Mouse (Mus musculus) cortical plate, adult 2 months (tissue): Measurements from ENCODE around the gene Lyrm7. TPM values are rescaled to one million over a fixed set of nuclear protein-coding genes. Genes with fewer than 3 reads are reported as not detected.

ENCODE experiments used
- H3K27ac ChIP-seq: fragments of 200-500 bp; 2 replicates; pipeline ENCODE4 v1.5.1; 2012; ENCODE audit warnings: low read length, control low read depth, inconsistent platforms; ENCODE audit not compliant: insufficient read depth
- H3K4me1 ChIP-seq: fragments of 200-500 bp; 2 replicates; pipeline ENCODE4 v1.6.1; 2011; ENCODE audit warnings: low read length; ENCODE audit not compliant: control insufficient read depth, insufficient read depth
- H3K4me3 ChIP-seq: fragments of 200-500 bp; 2 replicates; pipeline ENCODE4 v1.5.1; 2011; ENCODE audit warnings: mild to moderate bottlenecking, low read length, control low read depth; ENCODE audit not compliant: insufficient read depth
- CTCF ChIP-seq: fragments of 200-500 bp; IDR thresholded peaks from 2 replicates; pipeline ENCODE4 v1.5.1; 2011; ENCODE audit warnings: mild to moderate bottlenecking, control low read depth, low read length; ENCODE audit not compliant: insufficient read depth; ENCODE audit errors: extremely low read depth
- POLR2A ChIP-seq: fragments of 200-500 bp; IDR thresholded peaks from 2 replicates; pipeline ENCODE4 v1.6.1; 2011; ENCODE audit warnings: mild to moderate bottlenecking, low read length, control low read depth; ENCODE audit not compliant: insufficient read depth; ENCODE audit errors: extremely low read depth
- polyA plus RNA-seq: library from polyadenylated mRNA; depleted of rRNA; stranded (reverse); fragments of >200 nt; gene quantifications from 2 replicates; pipeline ENCODE4 v1.2.3, GENCODE M21; 2012

Lyrm7 gene
- polyA plus RNA-seq, 1 experiment = 25.1 TPM

- peaks cover 4% of the 10 kb centered on the region; the same call in 1 of the 2 replicates for H3K4me1 ChIP-seq
- no peak overlapping the region for H3K27ac ChIP-seq
- TF ChIP-seq CTCF = no peak
- TF ChIP-seq POLR2A = no peak
- H3K4me3 ChIP-seq = no peak overlapping the region
Measured at GRCm38 (mm10) chr11:54809582-54809981, 51.1 kb downstream of the Lyrm7 start.

DNA sequence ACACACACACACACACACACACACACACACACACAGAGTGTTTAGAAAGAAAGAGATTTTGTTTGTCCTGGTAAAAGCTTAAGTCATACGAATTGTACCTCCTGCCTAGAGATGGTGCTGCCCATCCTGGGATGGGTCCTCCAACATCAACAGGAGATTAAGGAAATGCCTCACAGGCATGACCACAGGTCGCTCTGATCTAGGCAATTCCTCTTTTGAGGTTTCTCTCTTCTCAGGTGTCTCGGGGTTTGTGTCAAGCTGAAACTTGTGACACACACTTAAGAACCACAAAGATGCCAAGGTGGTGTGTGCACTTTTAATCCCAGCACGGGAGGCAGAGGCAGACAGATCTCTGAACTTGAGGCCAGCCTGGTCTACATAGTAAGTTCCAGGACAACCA is 52.5 kb downstream of the Lyrm7 start:
- peaks cover 4% of the 10 kb centered on the region; the same call in 1 of the 2 replicates for H3K4me1 ChIP-seq
- no peak overlapping the region for H3K4me3 ChIP-seq
- H3K27ac ChIP-seq = no peak overlapping the region
- TF ChIP-seq POLR2A = no peak
- no peak for TF ChIP-seq CTCF

DNA sequence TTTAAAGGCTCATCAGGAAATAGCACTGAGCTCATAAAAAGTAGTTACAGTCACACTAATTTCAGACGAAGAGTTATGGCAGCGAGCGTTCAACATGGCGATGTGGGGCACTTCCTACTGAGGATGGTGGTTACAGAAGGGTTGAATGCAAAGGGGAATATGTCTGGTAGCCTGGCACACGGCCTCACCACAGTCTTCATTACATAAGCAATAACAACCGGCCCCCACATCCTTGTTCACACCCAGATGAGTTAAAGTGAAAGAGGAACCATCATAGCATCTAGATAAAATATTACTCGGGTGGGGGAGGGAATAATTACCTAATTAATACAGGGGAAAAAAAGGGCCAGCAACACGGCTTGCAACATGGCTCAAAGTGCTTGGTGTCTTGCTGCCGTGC is 53.0 kb downstream of the Lyrm7 start:
- Histone ChIP-seq H3K4me1 (peaks cover under 1% of the 10 kb centered on the region; the same call in 1 of the 2 replicates), H3K4me3 (no peak overlapping the region), H3K27ac (no peak overlapping the region)
- TF ChIP-seq POLR2A = no peak
- TF ChIP-seq CTCF = no peak

DNA sequence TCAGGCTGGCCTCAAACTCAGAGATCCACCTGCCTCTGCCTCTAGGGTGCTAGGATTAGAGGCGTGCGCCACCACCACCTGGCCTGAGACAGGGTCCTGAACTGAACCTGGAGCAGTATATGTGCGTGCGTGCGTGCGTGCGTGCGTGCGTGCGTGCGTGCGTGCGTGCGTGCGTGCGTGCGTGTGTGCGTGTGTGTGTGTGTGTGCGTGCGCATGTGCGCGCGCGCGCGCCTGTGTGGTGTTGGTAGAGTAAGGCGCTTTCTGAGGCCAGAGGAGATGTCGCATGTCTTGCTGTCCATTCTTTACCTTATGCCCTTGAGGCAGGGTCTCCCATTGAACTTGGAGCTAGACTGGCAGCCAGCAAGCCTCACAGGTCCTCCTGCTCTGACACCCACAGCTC is 53.8 kb downstream of the Lyrm7 start:
- Histone ChIP-seq H3K4me3 (no peak overlapping the region), H3K4me1 (no peaks in the 10 kb centered on the region; the same call in 1 of the 2 replicates), H3K27ac (no peak overlapping the region)
- TF ChIP-seq CTCF = no peak
- no peak for TF ChIP-seq POLR2A

DNA sequence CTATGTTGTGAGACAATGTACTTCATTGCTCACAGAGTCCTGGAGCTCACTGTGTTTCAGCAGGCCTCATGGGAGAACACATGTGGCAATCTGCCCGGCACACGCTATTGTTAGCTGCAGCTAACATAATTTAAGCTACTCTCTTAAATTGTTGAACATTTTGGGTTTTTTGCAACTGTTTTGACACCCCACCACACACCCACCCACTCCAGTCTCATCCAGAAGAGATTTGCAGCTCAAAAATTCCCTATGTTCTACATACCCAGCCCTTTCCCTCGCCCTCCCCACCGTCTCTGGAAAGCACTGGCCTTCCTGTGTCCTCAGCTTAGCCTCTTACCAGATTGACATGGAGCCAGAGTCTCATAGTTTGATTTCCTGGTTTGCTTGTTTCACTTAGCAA is 55.5 kb downstream of the Lyrm7 start:
- H3K27ac ChIP-seq = no peak overlapping the region
- TF ChIP-seq POLR2A = no peak
- TF ChIP-seq CTCF = no peak
- no peaks in the 10 kb centered on the region; the same call in 1 of the 2 replicates for H3K4me1 ChIP-seq
- no peak overlapping the region for H3K4me3 ChIP-seq

DNA sequence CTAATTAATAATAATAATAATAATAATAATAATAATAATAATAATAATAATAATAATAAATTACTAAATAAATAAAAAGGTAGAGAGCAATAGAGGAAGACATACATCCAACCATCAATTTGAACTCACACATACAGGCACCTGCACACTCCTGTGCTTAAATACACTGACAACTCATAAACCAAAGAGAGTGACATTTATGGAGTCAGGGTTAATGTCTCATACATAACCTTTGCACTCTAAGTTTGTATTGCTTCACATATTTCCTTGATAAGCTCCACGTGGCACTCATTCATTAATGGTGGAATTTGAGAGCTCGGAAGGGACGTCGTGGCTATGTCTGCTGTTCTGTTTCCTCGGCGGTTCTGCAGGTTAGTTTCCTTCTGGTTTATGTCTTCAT is 58.1 kb downstream of the Lyrm7 start:
- TF ChIP-seq POLR2A (no peak), CTCF (no peak)
- Histone ChIP-seq H3K4me1 (no peaks in the 10 kb centered on the region; the same call in 1 of the 2 replicates), H3K27ac (no peak overlapping the region), H3K4me3 (no peak overlapping the region)

GRCm38 (mm10) chr11:54801791-54802558 is 58.7 kb downstream of the Lyrm7 start:
- no peak for TF ChIP-seq POLR2A
- no peak for TF ChIP-seq CTCF
- no peak overlapping the region for H3K27ac ChIP-seq
- no peaks in the 10 kb centered on the region for H3K4me1 ChIP-seq
- no peak overlapping the region for H3K4me3 ChIP-seq

DNA sequence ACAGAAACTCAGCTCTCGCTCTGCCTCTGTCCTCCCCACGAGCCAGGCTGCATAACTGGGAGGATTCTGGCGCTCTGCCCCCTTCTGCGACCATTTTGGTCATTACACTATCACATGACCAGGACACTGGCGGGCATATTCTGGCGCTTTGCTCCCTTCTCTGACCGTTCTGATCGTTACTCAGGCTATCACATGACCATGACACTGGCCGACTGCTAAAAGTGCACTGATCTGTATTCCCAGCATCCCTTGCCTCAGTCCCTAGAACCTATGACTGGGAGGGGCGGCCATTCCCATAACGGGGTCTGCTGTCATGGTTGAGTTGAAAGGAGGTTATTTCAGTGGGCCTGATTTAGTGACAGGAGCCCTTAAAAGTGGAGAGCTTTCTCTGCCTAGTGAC is 64.2 kb downstream of the Lyrm7 start:
- Histone ChIP-seq H3K4me3 (no peak overlapping the region), H3K27ac (no peak overlapping the region), H3K4me1 (peaks cover 1% of the 10 kb centered on the region; the same call in 1 of the 2 replicates)
- no peak for TF ChIP-seq CTCF
- no peak for TF ChIP-seq POLR2A

- Histone ChIP-seq H3K27ac (no peak overlapping the region), H3K4me3 (no peak overlapping the region), H3K4me1 (peaks cover 3% of the 10 kb centered on the region; the same call in 1 of the 2 replicates)
- no peak for TF ChIP-seq CTCF
- no peak for TF ChIP-seq POLR2A
Measured at GRCm38 (mm10) chr11:54794678-54795077, 66.0 kb downstream of the Lyrm7 start.

DNA sequence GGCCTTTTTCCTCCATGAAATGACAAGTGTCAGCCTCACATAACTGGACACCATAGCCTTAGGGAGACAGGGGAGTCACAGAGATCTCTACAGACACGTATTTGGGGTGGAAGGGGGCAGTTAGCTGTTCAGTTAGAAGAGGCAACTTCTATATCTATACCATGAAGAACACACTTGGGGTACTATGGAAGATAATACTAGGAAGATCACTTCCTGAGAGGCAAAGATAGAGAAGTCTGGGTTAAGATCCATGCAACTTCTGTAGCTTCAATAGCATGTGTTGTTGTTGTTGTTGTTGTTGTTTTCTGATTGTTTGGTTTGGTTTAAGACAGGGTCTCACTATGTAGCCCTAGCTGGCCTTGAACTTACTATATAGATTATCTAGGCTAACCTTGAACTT is 67.5 kb downstream of the Lyrm7 start:
- Histone ChIP-seq H3K27ac (no peak overlapping the region), H3K4me1 (peaks cover 3% of the 10 kb centered on the region; the same call in 1 of the 2 replicates), H3K4me3 (no peak overlapping the region)
- TF ChIP-seq CTCF (no peak), POLR2A (no peak)

- H3K4me3 ChIP-seq = no peak overlapping the region
- TF ChIP-seq CTCF (no peak), POLR2A (no peak)
- peaks cover 3% of the 10 kb centered on the region; the same call in 1 of the 2 replicates for H3K4me1 ChIP-seq
- H3K27ac ChIP-seq = no peak overlapping the region
Measured at GRCm38 (mm10) chr11:54791458-54791857, 69.3 kb downstream of the Lyrm7 start.
